Mouse (Mus musculus): Measurements from ENCODE around the gene Adgrl2. TPM values are rescaled to one million over a fixed set of nuclear protein-coding genes. Genes with fewer than 3 reads are reported as not detected.

Gene Adgrl2
- total RNA-seq, 2 experiments from 2014 or later: 26.4 to 30.5 TPM

DNA sequence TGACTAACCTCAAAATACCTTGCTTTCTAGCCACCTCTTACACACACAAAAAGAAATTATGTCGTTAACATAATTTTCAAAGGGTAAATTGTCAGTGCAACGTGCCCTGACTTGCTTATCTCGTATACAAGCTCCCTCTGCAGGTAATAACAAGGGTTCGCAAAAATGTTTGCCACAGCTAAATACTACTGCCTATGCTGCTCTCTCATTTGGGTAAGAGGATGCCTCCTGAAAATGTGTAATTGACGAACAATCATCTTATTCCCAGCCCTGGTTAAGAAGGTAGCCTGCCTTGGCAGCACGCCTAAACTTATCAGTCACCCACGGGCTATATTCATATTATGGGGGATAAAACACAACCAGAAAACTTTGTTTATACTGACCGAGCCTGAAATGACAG lies 11.8 kb downstream of the Adgrl2 start:
- intact Hi-C loops (cut with DNase I; ENCODE audit: low total_unique reads): no loop called here

DNA sequence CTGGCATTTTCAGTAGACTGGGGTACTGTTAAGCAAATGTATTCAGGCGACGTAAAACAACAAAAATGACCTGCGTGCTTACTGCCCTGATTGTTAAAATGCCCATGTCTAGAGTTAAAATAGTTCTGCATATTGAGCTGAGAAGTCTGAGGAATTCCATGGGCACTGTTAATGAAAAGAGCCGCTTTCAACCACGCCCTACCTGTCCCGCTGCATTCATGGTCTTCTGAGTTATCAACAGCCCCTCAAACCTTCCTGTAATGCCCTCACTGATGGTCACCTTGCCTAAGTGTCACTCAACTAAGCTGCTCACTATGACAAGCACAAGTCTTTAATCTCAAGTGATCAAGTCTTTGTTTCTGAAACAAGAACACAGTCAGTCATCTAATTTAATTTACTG lies 12.5 kb downstream of the Adgrl2 start:
- no peak for DNase-seq
- intact Hi-C loops (cut with DNase I; ENCODE audit: low total_unique reads): no loop called here

More for the DNA sequence above, 11.8 kb downstream of the Adgrl2 start:
- DNase-seq: no peak

DNA sequence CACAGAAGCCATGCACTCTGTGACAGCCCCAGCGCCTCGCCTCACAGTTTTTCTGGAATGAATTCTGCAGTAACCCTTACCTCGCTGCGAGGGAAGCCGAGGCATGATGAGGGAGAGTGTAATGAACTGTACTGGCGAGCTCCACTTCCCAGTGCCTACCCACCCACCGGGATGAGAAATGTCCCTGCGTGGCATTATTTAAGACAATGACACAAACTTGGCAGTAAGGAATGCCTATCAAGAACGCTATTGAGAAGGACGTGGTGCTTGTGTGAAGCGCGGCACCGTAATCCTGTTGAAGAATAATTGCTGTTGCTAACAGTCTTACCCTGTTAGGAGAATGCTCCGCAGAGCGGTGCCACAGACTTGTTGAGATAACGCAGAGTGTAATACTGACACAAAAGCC lies 13.2 kb downstream of the Adgrl2 start:
- intact Hi-C loops (cut with DNase I; ENCODE audit: low total_unique reads): no loop called here
- no peak for DNase-seq

- intact Hi-C loops (cut with DNase I; ENCODE audit: low total_unique reads): no loop called here
- no peak for DNase-seq
Observed at GRCm38 (mm10) chr3:148971893-148972596, 18.3 kb downstream of the Adgrl2 start.

DNA sequence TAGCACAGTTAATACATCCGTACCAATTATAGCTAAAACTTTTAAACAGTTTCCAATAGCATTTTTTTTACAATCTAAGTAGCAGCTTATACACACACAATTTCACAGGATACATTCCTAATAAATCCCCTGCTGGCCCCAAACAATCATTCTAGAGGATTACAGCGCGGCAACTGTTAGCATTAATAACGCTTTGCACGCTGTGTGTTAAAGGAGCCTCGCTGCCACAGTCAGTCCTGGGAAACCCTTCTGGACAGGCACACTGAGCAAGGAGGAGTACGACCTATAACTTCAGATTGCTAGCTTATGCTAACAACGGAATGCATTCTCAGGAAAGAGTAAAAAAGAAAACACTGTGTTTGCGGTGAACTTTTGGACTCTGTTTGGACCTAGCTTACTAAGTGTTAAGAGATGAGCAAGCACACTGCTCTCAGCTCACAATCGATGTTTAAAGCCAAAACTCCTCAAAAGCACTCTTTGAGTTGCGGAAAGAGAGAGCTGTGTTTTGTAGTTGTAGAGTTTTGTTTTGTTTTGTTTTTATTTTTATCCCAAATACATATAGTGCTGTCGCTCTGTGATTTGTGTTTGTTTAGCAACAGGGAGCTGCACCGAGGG lies 25.3 kb downstream of the Adgrl2 start:
- intact Hi-C loops (cut with DNase I; ENCODE audit: low total_unique reads): no loop called here
- no peak for DNase-seq

DNA sequence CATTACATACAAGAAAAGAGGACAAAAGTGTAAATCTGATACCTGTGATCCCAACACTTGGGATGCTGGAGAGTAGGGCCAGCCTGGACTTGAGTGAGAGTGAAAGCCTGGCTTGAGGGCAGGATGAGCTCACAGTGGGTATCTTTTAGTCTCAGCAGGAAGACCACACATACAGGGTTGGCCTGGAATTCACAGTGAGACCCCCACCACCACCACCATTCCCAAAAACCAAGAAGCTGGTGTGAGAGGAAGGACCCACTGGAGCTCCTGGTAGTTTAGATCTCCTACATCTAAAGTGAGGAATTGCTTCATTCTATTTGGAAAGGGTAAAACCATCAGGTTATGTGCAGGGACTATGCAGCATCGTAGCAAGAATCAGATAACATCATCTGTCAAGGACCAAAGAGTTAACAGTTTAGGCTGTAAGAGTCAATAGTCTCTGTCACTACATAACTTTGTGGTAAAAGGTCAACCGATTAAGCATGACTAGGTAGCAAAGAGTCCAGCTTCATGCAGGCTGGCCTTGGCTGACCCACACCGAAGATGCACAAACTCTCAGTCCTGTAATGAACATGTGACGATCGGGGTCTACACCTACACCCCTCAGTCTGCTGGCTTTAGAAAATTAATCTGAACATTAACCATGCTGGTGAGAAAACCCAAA lies 26.8 kb downstream of the Adgrl2 start:
- intact Hi-C loops (cut with DNase I; ENCODE audit: low total_unique reads): no loop called here
- no peak for DNase-seq

- DNase-seq: no peak
- intact Hi-C loops (cut with DNase I; ENCODE audit: low total_unique reads): no loop called here
Observed at GRCm38 (mm10) chr3:148961611-148962010, 28.7 kb downstream of the Adgrl2 start.

DNA sequence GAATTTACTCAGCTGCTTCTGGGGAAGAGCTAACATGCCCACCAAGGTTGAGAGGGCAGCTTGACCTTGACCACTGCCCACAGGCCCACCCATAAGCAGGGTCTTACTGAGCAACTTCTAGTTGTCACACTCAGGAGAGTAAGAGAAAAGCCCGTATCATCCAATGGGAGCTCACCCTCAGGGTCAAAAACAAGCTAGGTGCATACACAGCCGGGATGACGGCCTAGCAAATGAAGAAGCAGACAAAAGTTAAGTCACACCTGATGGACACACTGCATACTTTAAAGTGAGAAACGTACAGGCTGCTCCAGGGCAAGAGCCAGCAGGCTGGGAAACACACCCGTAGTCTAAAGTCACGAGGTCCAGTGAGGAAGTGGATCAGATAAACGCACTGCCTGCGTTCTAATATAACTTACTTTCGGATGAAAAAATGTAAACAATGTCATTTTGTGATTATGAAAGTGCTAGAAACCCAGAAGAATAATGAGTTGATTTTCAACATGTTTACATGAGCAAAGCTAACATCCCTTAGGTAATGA lies 29.5 kb downstream of the Adgrl2 start:
- intact Hi-C loops (cut with DNase I; ENCODE audit: low total_unique reads): no loop called here
- DNase-seq: no peak

GRCm38 (mm10) chr3:148960215-148960614 lies 30.1 kb downstream of the Adgrl2 start:
- DNase-seq: no peak
- intact Hi-C loops (cut with DNase I; ENCODE audit: low total_unique reads): no loop called here

- peak; percentile 59 for DNase-seq
- intact Hi-C loops (cut with DNase I; ENCODE audit: low total_unique reads): no loop called here
Observed at GRCm38 (mm10) chr3:148959327-148960025, 30.9 kb downstream of the Adgrl2 start.

GRCm38 (mm10) chr3:148958714-148959113 lies 31.6 kb downstream of the Adgrl2 start:
- DNase-seq: no peak
- intact Hi-C loops (cut with DNase I; ENCODE audit: low total_unique reads): no loop called here

DNA sequence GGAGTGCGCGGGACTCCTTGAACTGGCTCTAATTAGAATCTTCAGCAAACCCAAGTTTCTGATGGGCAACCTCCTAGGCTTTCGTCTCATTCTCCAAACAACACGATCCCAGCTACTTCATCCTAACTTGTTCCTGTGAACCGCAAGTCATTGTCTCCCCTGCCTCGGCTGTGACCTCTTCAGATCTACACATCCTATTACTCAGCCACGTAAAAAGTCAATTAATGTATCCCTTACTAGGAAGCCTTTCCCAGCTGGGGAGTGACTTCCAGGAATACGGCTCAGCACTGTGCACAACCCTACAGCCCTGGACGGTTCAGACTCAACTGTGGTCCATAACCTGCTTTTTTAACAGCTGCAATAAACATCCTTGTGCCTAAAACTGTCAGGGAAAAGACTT lies 32.2 kb downstream of the Adgrl2 start:
- intact Hi-C loops (cut with DNase I; ENCODE audit: low total_unique reads): no loop called here
- no peak for DNase-seq

- intact Hi-C loops (cut with DNase I; ENCODE audit: low total_unique reads): no loop called here
- no peak for DNase-seq
Observed at GRCm38 (mm10) chr3:148956887-148957286, 33.5 kb downstream of the Adgrl2 start.

DNA sequence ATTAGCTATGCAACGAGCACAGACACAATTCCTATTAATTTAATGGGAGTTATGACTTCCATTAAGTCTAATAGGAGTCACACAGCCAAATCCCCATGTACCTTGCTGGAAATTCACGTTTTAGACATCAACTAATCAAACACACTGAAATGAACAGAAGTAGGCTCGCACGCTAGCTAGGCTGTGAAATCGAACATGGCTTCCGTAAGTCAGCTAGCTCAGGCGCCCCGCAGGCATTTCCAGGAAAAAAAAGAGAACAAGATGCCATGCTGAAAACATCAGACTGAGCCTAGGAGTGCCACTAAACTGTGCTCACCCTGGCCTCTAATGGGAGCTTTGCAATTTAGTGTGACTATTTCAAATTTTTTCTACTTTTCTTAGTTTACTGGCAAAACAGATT lies 40.6 kb downstream of the Adgrl2 start:
- DNase-seq: no peak
- intact Hi-C loops (cut with DNase I; ENCODE audit: low total_unique reads): no loop called here

- intact Hi-C loops (cut with DNase I; ENCODE audit: low total_unique reads): no loop called here
Observed at GRCm38 (mm10) chr3:148947805-148948405, 42.5 kb downstream of the Adgrl2 start.

DNA sequence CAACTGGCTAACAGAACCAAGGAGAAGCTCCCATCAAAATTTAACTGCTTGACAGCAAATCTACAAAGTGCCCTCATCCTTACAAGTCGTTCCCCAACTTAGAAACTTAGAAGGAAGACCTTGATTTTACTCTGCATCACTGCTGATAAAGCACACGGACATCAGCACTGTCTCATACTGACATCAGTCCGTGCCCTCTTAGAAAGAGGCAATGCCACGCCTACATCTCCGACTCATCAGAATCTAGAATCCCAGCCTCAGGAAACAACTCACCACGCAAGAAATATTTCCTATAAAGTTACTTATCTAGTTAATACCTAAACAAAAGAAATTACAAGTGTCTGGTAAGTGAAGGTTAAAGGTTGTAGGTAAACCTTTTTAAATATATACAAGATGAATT lies 43.1 kb downstream of the Adgrl2 start:
- no peak for DNase-seq
- intact Hi-C loops (cut with DNase I; ENCODE audit: low total_unique reads): no loop called here

More at GRCm38 (mm10) chr3:148947805-148948405, 42.5 kb downstream of the Adgrl2 start:
- DNase-seq: no peak

DNA sequence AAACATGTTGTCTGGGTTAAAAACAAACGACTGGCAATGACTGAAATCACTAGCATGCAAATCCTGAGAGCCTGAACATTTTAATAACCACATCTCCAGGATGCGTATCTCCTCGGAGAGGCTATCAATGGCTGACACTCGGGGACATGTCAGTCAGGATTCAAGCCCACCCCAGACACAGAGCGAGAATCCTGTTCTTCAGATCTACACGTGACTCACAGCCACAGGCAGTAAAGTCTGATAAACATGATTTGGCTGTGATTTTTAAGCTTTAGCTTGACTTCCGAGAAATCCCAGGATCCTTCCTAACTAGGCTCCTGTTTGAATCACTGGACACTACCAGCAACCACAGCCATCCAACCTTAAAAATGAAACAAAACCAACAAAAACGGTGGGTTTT lies 44.8 kb downstream of the Adgrl2 start:
- no peak for DNase-seq
- intact Hi-C loops (cut with DNase I; ENCODE audit: low total_unique reads): no loop called here

DNA sequence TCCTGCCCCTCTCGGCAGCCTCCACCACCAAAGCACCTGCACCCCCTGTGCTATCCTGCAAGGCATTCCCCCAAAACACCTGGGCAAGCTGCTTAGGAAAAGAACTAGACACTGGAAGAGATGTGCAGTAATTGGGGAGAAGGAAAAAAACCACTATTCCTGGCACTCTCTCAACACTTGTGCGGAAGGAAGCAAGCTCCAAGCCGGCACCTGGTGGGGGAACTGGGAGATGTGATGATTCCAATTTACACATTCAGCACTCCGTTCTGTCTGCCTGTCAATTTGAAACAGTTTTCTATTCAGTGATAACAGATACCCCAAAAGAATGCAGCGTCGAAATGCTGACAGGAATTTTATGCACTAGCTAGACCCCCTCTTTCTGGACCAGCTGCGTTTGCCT lies 50.9 kb downstream of the Adgrl2 start:
- no peak for DNase-seq
- intact Hi-C loops (cut with DNase I; ENCODE audit: low total_unique reads): no loop called here

GRCm38 (mm10) chr3:148935056-148935455 lies 55.3 kb downstream of the Adgrl2 start:
- intact Hi-C loops (cut with DNase I; ENCODE audit: low total_unique reads): no loop called here
- DNase-seq: no peak

- no peak for DNase-seq
- intact Hi-C loops (cut with DNase I; ENCODE audit: low total_unique reads): no loop called here
Observed at GRCm38 (mm10) chr3:148934279-148934678, 56.1 kb downstream of the Adgrl2 start.
